Mouse (Mus musculus) lung, adult 2 months (tissue): Measurements from ENCODE around the gene Myzap. TPM values are rescaled to one million over a fixed set of nuclear protein-coding genes. Genes with fewer than 3 reads are reported as not detected.
A peak's percentile ranks its signal among the peaks of the same experiment; 100 is the strongest.
"Not testable (repeated sequence)": the region's sequence is repeated elsewhere in the genome, so short reads cannot be mapped to it uniquely, and the experiment has no call there.

ENCODE experiments used
- DNase-seq: peaks from one replicate; pipeline ENCODE4 v3.0.0; 2022
- H3K4me1 ChIP-seq: fragments of 200-500 bp; 2 replicates; pipeline ENCODE4 v1.6.1; 2011; ENCODE audit warnings: low read length; ENCODE audit not compliant: control insufficient read depth, insufficient read depth
- H3K4me3 ChIP-seq: fragments of 200-500 bp; replicated peaks from 2 replicates; pipeline ENCODE3; 2011; ENCODE audit warnings: low read depth, mild to moderate bottlenecking, control low read depth, low read length; ENCODE audit errors: extremely low read depth
- CTCF ChIP-seq: fragments of 200-500 bp; IDR thresholded peaks from 2 replicates; pipeline ENCODE4 v1.5.1; 2011; ENCODE audit warnings: mild to moderate bottlenecking, low read length, control low read depth; ENCODE audit not compliant: insufficient read depth
- POLR2A ChIP-seq: fragments of 200-500 bp; IDR thresholded peaks from 2 replicates; pipeline ENCODE4 v1.6.1; 2011; ENCODE audit warnings: low read depth, mild to moderate bottlenecking, control low read depth, low read length, borderline replicate concordance; ENCODE audit errors: extremely low read depth
- WGBS: fragments of 180-500 bp; shearing (Covaris S2); methylation state at CpG from one replicate; pipeline ENCODE4 v1.1.7; 2018; 5-methylcytosine and 5-hydroxymethylcytosine counted together
- polyA plus RNA-seq: library from polyadenylated mRNA; depleted of rRNA; stranded (reverse); fragments of >200 nt; gene quantifications from 2 replicates; pipeline ENCODE4 v1.2.3, GENCODE M21; 2012

Gene Myzap
- polyA plus RNA-seq, 1 experiment, result 79.6 TPM

DNA sequence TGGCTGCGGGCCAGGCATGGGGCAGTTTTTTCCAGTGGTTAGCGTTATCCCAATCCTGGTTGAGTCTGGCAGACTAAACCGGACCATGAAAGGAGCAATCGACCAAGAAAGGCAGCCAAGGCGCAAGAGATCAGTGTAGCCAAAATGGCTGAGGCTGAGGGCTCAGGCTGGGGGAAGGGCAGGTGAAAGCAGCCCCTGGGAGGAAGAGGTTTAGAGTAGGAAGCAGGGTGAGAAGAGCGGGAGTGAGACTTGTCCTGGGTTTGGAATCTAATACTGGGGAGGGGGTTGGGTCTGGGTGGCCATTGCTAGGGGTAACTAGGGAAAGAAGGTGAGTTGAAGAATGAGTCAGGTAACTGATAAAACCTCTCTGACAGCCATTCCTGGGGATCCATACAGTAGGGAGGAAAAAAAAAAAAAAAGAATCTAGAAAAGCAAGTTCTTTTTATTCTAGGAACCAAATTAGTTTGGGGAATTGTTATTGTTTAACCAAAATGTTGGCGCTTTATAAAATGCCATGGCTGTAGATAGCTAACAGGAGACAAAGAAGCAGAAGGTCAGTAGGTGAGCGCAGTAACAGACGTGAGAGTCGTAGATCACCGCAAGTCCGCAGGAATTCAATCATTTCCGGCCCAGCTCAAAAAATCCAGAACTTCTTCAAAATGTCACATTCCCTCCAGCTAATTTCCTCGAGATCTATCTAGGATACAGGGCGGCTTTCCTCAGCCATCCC lies 99.7 kb downstream of the Myzap start:
- WGBS, result 66% methylated on average over 15 of the region's 15 CpGs

DNA sequence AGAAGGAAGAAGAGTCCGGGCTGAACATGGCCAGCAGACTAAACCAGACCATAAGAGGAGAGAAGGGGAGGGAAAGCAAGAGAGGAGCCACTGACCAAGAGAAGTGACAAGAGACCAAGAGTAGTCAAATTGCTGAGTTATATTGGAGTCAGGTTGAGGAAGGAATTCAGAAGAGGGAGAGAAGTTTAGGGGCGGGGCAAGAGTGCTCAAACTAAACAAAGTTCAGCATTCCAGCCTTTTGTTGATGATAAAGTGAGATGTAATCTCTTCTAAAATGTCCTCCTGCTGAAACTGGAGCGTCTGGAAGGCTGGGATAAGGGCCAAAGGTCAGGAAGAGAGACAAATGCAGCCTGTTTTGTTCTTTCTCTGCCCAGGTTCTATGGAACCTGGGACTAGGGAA lies 102.1 kb downstream of the Myzap start:
- 35% methylated on average over 3 of the region's 3 CpGs for WGBS
- TF ChIP-seq CTCF (no peak), POLR2A (no peak)
- H3K4me3 ChIP-seq, result no peak overlapping the region
- no peak for DNase-seq
- no peaks in the 10 kb centered on the region; the same call in 1 of the 2 replicates for H3K4me1 ChIP-seq

More for the DNA sequence above, 99.7 kb downstream of the Myzap start:
- TF ChIP-seq POLR2A (no peak), CTCF (no peak)
- Histone ChIP-seq H3K4me3 (no peak overlapping the region), H3K4me1 (no peaks in the 10 kb centered on the region)
- DNase-seq, result no peak

DNA sequence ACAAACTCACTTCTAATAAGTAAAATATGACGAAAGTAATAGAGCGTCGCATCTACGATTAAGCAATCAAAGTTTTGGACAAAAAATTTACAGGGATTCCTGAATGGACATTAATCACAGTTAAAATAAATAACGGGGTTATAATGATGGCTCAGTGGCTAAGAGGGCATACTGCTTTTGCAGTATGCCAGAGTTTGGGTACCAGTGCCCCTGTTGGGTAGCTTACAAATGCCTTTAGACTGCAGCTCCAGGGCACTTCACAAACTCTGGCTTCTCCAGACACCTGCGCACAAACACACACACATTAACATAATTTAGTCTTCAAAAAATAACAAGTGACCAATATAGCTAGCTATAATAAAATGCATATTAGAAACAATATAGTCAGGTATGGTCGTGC lies 106.0 kb downstream of the Myzap start:
- DNase-seq, result no peak
- TF ChIP-seq CTCF, result no peak
- TF ChIP-seq POLR2A, result no peak
- 36% methylated on average over 7 of the region's 7 CpGs for WGBS
- Histone ChIP-seq H3K4me3 (peak overlapping the region; percentile 39), H3K4me1 (no peaks in the 10 kb centered on the region; the same call in 1 of the 2 replicates)

DNA sequence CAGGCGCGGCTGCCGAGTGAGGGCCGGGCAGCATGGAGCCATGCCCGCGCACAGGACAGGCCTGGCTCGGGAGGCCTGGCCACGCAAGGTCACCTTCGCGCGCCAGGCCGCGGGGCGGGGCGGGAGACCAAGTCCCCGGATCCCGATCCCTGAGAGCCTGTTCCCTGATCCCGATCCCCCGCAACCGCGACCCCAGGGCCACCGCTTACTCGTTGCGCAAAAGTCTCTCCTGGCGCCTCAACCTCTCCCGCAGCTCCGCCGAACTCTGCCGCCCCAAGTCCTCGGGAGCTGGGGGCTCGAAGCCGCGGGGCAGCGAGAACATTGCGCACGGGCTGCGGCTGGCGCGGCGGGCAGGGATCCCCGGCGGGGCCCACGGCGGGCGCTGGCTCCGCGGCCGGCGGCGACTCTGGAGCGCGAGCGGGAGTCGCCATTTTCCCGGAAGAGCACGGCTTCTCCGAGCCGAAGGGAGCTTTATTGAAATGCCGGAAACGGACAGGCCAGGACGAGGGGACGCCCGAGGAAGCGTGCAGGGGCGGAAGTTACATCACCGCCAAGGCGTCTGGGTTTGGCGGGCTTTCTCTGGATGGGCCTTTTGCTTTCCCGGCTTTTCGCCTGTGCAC lies 106.6 kb downstream of the Myzap start, which contains the start of gene Polr2m:
Polr2m (minus strand) TSS at position 461 of the 620 bp plus-strand sequence.
- TF ChIP-seq POLR2A, result peak; percentile 61; the same call in 1 of the 2 replicates
- no peak for TF ChIP-seq CTCF
- peak; percentile 94 for DNase-seq
- under 1% methylated on average over 70 of the region's 70 CpGs for WGBS
- Histone ChIP-seq H3K4me1 (no peaks in the 10 kb centered on the region; the same call in 1 of the 2 replicates), H3K4me3 (peak within 1 kb of the TSS; percentile 89)

DNA sequence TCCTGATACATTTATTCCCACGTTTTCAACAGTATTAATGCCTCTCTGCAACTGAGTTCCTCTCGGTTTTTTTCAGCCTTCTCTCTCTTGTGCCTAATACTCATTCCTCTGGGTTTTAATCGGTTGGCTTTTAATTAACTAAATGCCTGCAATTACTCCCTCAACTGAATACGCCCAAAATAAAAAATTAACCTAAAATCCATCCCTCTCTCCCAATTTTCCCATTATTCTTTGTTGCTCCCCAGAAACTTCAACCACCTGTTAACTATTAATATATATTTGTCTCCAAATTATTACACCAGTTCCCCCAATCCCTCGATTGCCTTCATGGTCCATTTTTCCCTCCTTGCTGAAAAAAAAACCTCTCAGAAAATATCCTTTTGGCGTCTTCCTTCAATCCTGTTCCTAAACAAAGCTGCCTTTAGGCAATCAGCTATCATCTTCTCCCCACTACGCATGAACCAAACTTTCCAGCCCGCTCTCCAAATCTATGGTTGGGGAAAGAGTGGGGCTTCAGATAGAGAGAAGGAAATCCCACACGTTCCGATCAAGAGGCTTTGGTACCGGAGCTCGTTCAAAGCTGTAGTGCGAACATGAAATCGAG lies 107.2 kb downstream of the Myzap start:
- no peak for TF ChIP-seq POLR2A
- no peak for TF ChIP-seq CTCF
- no peak for DNase-seq
- H3K4me1 ChIP-seq, result no peaks in the 10 kb centered on the region; the same call in 1 of the 2 replicates
- H3K4me3 ChIP-seq, result peak overlapping the region; percentile 89
- WGBS, result under 1% methylated on average over 14 of the region's 14 CpGs

DNA sequence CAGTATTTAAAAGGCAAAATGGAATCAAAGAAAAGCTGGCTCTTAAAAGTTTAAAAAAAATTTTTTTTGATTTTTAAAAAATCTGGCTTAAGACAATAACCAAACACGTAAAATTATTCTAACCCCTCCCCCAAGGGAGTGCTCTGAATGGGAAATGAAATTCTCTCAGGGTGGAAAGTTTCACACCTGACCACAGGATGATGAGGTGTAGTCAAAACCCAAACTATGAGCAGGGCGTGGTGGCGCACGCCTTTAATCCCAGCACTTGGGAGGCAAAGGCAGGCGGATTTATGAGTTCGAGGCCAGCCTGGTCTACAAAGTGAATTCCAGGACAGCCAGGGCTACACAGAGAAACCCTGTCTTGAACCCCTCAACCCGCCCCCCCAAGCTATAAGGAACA lies 108.3 kb downstream of the Myzap start:
- H3K4me1 ChIP-seq, H3K4me3 ChIP-seq, DNase-seq: not testable (repeated sequence)
- 80% methylated on average over 7 of the region's 7 CpGs for WGBS

DNA sequence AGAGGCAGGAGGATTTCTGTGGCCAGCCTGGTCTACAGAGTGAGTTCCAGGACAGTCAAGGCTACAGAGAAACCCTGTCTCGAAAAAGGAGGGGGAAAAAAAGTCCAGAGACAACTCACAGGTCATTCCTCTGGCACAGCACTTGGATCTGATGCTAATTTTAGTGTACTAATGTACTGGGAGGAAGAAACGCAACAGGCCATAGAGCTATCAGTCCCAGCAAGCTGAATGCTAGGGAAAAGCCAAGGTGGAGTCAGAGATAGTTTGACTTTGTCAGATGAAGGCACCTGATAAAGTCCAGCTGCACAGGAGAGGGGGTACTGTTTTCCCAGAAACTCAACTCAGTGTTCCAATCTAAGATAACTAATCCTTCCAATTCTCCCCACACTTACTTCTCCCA lies 111.9 kb downstream of the Myzap start:
- 88% methylated on average over 2 of the region's 2 CpGs for WGBS
- DNase-seq, result no peak
- TF ChIP-seq POLR2A, result no peak
- TF ChIP-seq CTCF, result no peak
- Histone ChIP-seq H3K4me1 (no peaks in the 10 kb centered on the region; the same call in 1 of the 2 replicates), H3K4me3 (no peak overlapping the region)

DNA sequence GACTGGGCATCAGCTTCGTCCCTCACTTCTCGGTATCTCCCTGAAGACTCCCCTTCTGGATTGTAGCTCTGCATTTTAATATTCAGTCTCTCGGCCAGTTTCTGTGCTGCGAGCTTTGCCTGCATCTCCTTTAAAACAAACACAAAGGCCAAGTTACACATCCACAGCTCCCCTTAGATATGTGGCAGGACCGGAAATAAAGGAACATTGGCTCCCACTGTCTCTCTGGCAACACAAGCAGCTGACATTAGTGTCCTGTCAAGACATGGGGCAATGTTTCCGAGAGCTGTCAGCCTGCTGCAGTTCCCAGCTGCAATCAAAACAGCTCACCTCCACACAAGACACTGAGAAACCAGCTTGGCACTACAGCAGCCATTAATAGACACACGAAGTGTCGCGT lies 112.7 kb downstream of the Myzap start:
- WGBS, result 82% methylated on average over 9 of the region's 9 CpGs
- no peaks in the 10 kb centered on the region; the same call in 1 of the 2 replicates for H3K4me1 ChIP-seq
- TF ChIP-seq CTCF (no peak), POLR2A (no peak)
- DNase-seq, result no peak
- no peak overlapping the region for H3K4me3 ChIP-seq

DNA sequence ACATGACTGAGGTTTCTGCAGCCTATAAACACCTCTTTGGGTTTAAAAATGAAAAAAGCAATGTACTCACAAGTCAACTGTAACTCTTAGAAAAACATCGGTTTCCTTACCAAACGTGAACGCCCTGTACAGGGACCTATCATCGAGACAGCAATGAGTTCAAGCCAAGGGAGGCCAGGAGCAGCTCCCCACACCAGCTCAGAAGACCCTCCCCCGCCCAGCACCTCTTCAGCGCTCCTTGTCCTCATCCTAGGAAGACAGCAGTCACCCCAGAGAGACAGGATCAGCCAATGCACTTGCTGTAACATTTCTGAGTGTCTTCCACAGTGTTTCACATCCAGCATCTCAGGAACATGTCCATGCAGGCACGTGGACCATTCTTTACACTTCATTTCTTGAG lies 113.6 kb downstream of the Myzap start:
- TF ChIP-seq CTCF (no peak), POLR2A (no peak)
- no peak for DNase-seq
- H3K4me1 ChIP-seq, result no peaks in the 10 kb centered on the region; the same call in 1 of the 2 replicates
- H3K4me3 ChIP-seq, result no peak overlapping the region
- WGBS, result 93% methylated on average over 7 of the region's 7 CpGs
